Mouse (Mus musculus): ENCODE data around the gene Pank3.

The Pank3 gene

DNA sequence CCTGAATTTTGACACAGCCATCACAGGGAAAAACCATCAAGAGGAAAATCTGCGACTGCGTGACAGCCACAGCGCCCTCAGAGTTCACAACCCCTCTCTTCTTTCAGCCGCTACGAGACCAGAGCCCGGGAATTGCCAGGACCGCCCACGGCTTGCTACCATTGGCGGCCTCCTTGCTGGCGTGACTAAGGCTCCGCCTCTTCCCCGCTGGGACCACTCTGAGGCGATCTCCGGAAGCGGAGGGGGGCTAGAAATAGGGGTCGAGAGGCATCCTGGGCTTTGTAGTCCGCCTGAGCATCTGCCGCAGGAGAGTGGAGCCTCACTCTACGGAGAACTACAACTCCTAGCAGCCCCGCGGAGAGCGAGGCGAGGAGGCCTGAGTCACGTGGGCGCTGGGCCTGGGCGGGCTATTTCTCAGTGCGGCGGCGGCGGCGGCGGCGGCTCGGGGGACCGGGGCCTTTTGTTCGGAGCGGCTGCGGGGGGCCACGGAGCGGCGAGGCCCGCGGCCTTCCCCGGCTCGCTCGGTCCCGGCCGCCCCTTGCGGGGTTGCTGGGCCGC lies at the start of gene Pank3:
Gene Pank3, plus strand, starts transcription at position 297 of the 558 bp plus-strand sequence.
- peak; percentile 99 for DNase-seq (ENCODE audit: low read depth, low spot score)

DNA sequence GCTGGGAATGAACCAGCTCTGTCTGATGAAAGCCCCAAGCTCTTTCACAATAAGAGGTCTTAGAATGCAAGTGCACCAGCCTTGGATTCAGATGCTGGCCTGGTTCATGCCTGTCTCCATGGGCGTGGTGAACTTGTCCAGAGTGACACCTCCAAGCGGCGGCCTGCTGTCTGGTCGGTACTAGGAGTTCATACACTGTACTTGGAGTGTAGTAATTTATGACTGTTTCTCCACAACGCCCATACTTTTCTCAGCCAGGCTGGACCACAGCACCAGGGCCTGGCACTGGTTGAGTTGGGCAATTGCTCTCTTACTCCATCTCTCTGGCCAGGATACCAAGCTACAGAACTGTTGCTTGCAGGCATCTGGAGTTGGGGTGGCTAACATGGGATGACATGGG lies 45.4 kb upstream of the Pank3 start:
- DNase-seq (ENCODE audit: low read depth, low spot score), result no peak

DNA sequence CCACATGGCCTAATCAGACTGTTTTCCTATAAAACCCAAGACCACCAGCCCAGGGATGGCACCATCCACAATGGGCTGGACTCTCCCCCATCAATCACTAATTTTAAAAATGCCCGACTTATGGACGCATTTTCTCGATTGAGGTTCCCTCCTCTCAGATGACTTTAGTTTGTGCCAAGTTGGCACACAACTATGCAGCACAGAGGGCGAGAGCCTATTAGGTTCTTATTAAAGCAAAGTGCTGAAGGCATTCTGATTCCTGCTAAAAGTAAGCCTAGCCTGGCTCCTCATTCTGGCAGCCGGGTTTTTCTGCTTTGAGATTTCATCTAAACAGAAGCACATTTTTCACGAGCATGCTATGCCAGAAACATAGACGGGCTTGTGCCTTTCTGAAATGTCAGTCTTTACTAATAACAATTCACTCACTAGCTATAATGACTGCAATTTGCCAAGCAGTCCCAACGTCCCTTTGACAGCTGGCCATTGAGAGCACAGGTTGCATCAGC lies 42.9 kb upstream of the Pank3 start:
- DNase-seq (ENCODE audit: low read depth, low spot score), result no peak

DNA sequence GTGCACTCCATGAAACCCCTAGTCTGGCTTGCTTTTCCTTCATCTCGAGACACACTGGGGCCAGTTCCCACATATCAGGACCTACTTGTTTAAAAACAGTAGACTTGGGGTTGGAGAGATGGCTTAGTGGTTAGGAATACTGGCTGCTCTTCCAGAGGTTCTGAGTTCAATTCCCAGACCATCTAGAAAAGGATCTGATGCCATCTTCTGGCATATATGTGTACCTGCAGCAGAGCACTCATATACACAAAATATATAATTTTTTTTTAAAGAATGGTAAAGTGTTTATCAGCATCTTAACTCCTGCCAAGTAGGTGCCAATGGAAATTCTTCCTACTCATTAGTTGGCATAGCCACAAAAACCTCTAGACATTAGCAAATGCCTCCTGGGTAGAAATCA lies 41.1 kb upstream of the Pank3 start:
- no peak for DNase-seq (ENCODE audit: low read depth, low spot score)

DNA sequence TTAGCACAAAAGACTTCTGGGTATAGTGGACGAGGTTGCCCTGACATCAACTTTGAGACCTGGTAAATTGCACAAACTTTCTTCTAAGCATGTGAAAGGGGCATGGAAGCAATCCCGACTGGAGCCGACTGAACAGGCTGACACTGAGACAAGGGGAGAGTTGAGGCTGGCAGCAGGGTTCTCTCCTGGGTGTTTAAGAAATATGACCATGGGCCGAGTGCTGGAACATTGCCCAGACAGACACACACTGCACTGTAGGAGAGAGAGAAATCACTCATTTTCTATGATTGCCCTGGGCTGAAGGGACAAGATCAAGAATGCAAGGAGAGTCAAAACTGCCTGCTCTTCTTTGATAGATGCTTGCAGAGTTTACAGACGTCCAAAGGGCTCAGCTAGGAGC lies 40.1 kb upstream of the Pank3 start:
- no peak for DNase-seq (ENCODE audit: low read depth, low spot score)

DNA sequence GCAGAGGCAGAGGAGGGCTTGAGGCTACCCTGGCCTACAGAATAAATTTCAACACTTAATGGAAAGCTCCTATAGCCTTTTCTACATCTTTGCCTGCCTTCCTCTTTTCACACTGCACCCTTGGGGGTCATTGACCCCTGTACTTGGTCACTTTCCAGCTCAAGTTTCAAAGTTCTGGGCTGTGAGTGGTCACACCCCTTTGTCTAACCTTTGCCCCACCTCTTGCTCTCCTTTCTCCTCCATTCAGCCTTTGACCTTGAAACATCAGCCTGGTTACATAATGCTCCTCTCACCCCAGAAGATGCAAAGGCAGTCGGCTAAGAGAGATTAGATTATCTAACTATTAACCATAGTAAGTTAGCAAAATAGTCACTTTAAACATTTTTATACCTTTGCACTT lies 36.9 kb upstream of the Pank3 start:
- no peak for DNase-seq (ENCODE audit: low read depth, low spot score)

DNA sequence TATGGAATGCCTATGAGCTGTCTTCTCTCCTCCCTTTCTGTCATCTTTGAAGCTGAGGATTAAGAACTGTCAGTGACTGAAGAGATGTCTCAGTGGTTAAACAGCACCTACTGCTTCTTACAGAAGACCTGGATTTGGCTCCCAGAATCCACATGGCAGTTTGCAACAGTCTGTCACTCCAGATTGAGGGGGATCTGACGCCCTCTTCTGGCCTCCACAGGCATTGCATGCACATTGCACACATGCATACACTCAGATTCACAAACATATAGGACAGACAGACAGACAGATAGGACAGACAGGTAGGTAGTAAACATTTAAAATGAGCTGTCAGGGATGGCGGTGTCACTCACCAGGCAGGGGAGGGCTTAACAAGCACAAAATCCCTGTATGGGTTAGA lies 32.5 kb upstream of the Pank3 start:
- DNase-seq (ENCODE audit: low read depth, low spot score), result no peak

DNA sequence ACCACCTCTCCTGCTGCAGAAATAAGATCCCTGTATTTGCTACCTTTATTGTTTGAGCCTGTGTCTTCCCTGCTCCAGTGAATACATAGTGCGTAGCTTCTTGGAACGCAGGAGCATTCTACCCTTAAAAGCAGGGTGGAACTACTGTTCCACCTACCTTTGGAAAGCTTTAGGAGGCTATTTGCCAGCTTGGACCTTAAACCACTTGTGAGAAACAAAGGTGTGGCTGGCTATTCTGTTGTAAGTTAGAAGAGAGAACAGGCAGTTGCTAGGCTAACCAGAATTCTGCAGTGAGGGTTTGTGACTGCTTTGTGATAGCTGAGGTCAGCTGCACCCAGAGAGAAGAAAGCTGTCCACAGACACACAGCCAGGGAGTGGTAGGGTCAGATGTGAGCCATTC lies 32.0 kb upstream of the Pank3 start:
- DNase-seq (ENCODE audit: low read depth, low spot score), result no peak

DNA sequence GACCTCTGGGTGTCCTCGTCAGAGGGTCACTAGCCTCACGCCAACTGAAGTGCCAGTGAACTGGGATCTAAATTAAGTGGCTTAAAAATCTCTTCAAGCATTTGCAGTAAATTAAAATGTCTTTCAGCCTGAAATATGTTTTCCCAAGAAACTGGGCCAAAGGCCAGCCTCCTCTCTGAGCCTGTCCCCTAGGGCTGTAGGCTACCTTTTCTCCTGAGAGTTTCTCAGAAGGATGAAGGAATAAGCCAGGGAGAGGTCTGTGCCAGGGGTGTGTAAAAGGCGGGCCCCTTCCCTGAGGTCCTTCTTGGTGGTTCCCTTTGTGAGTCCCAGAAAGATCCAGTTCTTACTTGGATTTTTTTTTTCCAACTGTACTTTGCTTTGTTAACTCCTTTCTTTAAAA lies 31.2 kb upstream of the Pank3 start:
- no peak for DNase-seq (ENCODE audit: low read depth, low spot score)

DNA sequence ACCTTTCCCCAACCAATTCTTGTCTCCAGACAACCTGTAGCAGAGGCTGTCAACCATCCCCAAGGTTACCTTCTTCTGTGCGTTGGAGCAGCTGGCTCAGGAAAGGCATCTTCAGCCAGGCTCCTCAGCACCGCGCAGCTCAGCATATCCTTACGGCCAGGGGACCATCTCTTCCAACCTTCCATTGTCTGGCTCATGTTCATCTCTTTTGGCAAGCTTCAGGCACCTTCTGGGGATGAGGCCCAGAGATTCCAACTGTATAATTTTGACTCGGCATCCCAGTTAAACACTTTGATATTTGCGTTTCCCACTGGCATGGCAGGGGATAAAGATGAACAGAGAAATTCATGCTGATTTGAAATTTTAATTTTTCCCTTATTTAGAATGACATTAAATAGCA lies 25.7 kb upstream of the Pank3 start:
- DNase-seq (ENCODE audit: low read depth, low spot score), result no peak

DNA sequence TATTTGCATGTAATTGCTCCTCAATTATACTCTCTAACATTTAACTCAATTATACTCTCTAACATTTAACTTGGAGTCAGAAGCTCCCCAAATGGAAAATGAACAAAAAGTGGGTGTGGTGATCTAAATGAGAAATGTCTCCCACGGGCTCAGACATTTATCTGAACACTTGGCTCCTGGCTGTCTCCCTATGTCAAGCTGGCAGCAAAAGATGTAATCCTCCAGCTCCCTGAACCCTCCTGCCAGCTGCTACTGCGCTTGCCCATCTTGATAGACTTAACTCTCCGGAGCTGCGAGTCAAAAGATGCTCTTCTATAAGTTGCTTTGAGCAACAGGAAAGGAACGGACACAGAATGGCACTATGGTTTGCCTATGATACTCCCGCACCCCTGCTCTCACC lies 24.7 kb upstream of the Pank3 start:
- no peak for DNase-seq (ENCODE audit: low read depth, low spot score)

DNA sequence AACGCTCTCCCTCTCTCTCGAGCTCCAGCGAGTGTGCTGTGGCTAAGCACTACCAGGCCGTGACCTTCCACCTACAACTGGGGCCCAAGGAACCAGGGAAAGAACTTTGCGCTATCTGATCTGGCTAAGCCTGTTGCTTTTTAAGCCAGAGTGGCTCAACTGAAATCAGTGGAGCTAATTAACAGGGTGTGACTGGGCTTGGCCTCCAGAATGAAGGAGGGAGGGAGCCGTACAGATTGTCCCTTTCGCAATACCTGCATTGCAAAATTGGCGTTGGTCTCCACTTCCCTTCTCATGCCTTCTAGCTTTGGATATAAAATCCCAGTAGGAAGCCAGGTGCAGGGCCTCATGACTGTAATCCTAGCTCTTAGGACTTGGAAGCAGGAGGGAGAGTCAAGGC lies 18.7 kb upstream of the Pank3 start:
- no peak for DNase-seq (ENCODE audit: low read depth, low spot score)

DNA sequence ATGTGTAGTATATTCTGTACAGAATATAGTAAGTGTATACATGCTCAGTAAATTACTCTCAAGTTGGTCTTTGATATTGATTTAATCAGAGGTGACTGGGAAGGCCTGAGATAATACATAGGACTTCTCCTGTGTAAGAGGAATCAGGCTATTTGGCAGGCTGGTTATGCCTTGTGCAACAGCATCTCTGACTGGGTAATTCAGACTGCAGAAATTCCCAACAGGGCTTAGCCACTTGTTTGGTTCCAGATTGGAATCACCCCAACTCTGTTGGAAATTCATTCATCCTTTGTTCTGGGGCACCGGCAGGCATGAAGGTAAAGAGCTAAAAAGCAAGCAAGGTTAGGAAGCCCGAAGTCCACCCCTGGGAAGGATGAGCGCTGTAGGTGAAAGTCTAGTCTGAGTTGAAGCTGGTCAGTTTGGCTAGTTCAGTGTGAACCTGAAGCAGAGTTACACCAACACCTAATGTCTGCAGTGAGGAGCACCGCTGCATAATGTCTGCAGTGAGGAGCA lies 14.3 kb upstream of the Pank3 start:
- no peak for DNase-seq (ENCODE audit: low read depth, low spot score)

DNA sequence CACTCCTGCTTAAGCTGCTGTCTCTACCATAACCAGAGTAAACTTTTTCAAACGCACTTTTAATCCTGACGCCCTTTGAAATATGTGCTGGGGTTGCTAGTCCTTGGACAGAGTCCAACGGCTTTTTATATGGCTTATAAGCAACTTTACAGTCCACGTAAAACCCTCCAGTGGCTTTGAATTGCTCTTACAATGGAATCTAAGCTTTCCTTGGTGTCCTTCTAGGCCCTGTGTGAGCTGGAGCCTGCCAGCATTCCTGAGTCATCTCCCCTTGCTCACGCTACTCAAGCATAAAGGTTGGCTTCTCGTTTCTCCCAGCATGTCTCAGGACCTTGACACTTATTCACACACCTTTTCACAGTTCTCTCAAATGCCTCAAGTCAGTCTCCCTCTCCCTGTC lies 13.7 kb upstream of the Pank3 start:
- peak; percentile 14 for DNase-seq (ENCODE audit: low read depth, low spot score)

DNA sequence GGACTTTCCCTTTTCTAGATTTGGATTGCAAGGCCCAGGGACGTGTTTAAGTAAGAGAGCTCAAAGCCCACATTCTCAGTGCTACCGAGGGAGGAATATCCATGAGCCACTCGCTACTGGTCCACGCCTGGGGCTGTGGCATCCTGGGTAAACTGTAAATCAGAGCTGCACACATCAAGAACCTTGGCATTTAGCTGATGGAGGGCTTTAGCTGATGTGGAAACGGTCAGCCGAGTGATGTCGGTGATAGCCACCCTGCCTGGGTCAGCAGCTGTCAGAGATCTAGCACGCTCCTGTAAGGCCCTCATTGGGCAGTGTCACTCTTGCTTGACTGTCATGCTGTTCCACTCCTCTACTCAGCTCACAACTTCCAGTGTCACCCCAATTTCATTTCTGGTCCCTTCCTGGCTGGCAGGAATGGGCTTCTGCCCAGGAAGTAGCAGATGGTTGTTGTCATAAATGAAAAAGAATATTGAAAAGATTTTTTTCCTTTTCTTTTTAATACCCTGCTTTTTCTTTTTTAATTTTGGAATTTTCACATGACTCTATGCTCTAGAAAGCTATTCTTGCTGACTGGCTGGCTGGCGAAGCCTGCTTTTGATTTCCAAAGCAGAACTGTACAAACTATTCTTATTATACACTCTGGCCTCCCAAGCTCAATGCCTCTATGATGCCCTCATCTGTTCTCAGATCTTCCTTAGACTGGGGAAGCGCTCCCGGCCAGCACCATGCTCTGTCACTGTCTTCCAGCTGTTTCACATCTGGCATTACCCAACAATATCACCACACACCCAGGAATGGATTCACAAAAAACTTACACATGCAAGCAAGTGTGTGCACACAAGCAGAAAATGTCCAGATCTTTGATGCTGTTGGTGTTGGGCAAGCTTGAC lies 12.6 kb upstream of the Pank3 start:
- no peak for DNase-seq (ENCODE audit: low read depth, low spot score)

DNA sequence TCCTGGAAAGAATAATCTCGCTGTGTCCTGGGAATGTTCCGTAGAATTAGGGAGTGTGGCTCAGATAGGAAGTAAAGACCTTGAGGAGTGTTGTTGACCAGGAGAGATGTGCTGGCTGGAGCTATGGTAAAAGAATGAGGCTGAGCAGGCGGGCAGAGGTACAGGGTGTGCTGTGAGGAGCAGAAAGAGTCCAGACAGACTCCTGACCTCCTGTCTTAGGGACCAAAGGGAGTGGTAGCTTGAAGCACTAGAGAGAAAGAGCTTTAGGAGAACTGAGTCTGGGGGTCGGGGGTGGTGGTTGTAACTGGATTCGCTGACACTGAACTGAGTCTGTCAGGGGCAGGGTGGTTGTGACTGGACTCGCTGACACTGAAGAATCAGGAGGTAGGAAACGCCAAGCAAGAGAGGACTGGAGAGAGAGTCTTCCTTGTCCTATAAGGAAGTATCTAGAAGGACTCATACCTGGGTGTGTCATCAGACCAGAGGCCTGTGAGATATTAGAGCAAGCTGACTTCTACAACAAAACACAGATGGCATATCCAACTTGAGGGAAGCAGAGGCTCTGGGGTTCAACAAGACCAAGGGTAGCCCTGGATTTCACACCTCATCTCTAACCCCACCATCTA lies 9.2 kb upstream of the Pank3 start:
- DNase-seq (ENCODE audit: low read depth, low spot score), result no peak

DNA sequence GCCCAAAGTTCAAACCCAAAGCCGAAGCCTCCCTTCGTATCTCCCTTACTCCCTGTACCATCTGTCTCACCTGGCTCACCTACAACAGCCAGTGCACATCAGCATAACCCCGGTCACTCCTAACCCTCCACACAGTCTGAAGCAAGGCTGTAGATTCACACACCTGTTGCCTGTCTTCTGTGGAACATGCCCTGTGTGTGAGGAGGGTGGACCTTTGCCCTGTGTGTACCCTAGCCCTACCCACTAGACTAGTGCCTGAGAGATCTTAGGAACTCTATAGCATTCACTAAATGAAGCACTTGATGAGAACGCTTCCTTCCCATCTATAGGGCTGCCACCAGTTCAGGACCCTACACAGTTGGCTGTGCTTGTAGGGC lies 8.7 kb upstream of the Pank3 start:
- DNase-seq (ENCODE audit: low read depth, low spot score), result no peak

DNA sequence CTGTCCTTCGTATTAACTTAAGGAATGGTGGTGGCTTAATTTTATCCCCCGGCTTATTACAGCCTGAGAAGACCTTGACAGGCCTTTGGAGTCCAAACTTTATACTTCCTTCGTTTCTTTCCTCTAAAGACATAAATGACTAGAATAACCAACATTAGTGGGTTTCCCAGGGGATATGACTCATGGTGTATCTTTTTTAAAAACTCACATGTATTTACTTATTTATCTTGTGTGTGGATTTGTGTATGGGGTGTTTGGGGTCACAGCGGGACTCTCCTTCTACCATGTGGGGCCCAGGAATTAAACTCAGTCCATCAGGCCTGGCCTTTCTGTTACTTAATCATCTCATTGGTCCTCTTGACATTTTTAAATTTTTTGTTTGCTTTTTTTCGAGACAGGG lies 2.4 kb upstream of the Pank3 start:
- no peak for DNase-seq (ENCODE audit: low read depth, low spot score)

DNA sequence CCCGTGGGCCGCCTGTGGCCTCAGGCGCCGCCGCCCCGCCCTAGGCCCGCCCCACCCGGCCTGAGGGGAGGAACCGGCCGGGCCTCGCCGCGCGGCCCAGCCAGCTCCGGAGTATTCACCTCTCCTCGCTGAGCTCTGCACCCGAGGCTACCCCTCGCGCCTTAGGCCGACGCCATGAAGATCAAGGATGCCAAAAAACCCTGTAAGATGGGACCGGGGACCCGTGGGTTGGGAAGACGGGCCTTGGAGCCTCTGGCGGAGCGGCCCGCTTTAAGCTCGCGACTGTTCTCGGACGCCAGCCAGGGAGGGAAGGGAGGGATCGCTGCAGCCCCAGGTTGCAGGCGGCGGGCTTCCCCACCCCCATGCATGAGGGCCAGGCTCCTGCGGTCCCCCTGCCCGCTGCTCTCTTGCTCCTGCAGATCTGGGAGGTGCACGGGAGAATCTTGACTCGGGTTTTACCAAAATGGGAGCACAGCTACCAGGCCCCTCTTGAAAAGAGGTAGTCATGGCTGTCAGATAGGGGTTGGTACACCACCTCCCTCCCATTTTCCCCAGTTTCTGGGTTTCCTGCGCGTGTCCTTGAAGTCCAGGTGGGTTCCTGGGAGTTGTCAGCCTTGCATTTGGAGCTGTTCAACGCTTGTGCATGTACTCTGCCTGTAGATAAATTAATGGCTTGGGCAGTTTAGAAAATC lies 608 bp downstream of the Pank3 start:
- DNase-seq (ENCODE audit: low read depth, low spot score), result peak; percentile 47

DNA sequence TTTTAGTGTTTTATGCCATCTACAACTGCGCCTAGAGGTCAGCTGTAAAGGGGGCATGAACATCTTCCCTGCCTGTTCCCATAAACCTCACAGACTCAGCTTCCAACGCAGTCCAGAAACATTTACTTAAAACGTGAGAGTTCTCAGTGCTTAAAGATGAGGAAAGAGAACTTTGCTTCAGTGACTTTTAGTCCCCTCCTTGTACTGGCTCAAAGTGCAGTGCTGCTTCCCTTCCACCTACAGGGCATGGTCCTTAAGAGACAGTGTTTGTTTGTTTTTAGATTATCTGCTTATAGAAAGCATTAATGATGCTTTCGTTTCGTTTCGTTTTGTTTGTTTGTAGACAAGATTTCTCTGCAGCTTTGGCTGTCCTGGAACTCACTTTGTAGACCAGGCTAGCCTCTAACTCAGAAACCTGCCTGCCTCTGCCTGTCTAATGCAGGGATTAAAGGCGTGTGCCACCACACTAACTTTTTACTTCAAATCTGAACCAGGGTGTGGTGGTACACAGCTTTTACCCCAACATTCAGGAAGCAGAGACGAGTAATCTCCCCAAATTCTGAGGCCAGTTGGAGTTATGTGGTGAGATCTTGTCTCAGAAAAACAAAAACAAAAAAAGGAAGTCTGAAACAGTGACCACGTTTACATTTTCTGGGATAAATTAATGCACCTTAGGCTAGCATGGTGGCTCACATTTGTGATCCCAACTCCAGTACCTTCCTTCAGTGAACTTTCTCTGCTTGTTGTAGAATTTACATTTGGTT lies 1.6 kb downstream of the Pank3 start:
- DNase-seq (ENCODE audit: low read depth, low spot score), result no peak

DNA sequence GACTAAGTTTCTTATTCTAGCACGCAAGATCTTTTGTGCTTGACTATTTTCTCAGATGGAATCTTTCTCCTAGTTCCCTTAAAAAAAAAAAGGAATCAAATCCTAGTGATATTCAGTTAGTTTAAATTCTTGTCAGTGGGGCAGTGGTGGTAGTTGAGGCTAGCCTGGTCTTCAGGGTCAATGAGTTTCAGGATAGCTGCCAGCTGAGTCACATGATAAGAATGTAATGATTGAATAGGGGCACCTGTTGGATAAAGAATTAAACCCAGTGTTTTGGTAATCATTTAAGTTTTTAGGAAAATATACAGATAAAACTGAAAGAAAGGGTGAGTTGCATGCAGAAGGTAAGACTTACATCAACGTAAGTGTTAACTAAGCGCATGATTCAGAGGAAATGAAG lies 6.3 kb downstream of the Pank3 start:
- no peak for DNase-seq (ENCODE audit: low read depth, low spot score)

Data from forelimb bud, embryonic 11.5 days (tissue).